Mouse (Mus musculus) kidney, postnatal 0 days (tissue): ENCODE measurements at regions not wholly inside any gene's neighbourhood (a gene's known extent, or its start where the extent isn't known, plus 50 kb on each side); places are given as distances from the start of the nearest gene placed in this dataset.

Experiments
- ATAC-seq: fragments of 200-750 bp; cut with Nextera tagmentation; replicated peaks from 2 replicates; pipeline ENCODE4 v1.8.0; 2017; ENCODE audit warnings: low read depth, moderate number of reproducible peaks, moderate TSS enrichment, moderate library complexity; ENCODE audit not compliant: low FRiP score
- DNase-seq: peaks from one replicate; pipeline ENCODE4 v3.0.0-alpha.2; 2016; ENCODE audit warnings: low spot score
- H3K27ac ChIP-seq: fragments of 300-500 bp; sonication (generic); 2 replicates; pipeline ENCODE4 v1.5.1; 2014; ENCODE audit warnings: mild to moderate bottlenecking
- H3K27me3 ChIP-seq: fragments of 300-500 bp; sonication (generic); 2 replicates; pipeline ENCODE4 v1.6.1; 2014; ENCODE audit warnings: low read length, mixed read lengths; ENCODE audit not compliant: insufficient read depth
- H3K36me3 ChIP-seq: fragments of 300-500 bp; sonication (generic); 2 replicates; pipeline ENCODE4 v1.6.1; 2014; ENCODE audit warnings: low read length, mixed read lengths; ENCODE audit not compliant: insufficient read depth
- H3K4me1 ChIP-seq: fragments of 300-500 bp; sonication (generic); replicated peaks from 2 replicates; pipeline ENCODE4 v1.6.1; 2014; ENCODE audit warnings: antibody characterized with exemption, low read length, mixed read lengths; ENCODE audit not compliant: insufficient read depth
- H3K4me2 ChIP-seq: fragments of 300-500 bp; sonication (generic); 2 replicates; pipeline ENCODE4 v1.6.1; 2014; ENCODE audit warnings: mild to moderate bottlenecking, low read length, moderate library complexity, mixed read lengths
- H3K4me3 ChIP-seq: fragments of 300-500 bp; sonication (generic); replicated peaks from 2 replicates; pipeline ENCODE4 v1.5.1; 2014; ENCODE audit warnings: low read depth, low read length
- H3K9ac ChIP-seq: fragments of 300-500 bp; sonication (generic); 2 replicates; pipeline ENCODE4 v1.6.1; 2014; ENCODE audit warnings: low read depth, low read length
- H3K9me3 ChIP-seq: fragments of 300-500 bp; sonication (generic); replicated peaks from 2 replicates; pipeline ENCODE4 v1.6.1; 2016; ENCODE audit warnings: low read length, inconsistent platforms, mixed read lengths
- CTCF ChIP-seq: IDR thresholded peaks from 2 replicates; pipeline ENCODE4 v1.5.1; 2016; ENCODE audit warnings: antibody characterized with exemption, low read depth, mild to moderate bottlenecking, moderate library complexity
- WGBS: fragments of 180-500 bp; shearing (Covaris S2); extraction: QIAGEN DNeasy Blood & Tissue Kit; methylation state at CpG from one replicate; pipeline ENCODE4 v1.1.7; 2014; 5-methylcytosine and 5-hydroxymethylcytosine counted together

DNA sequence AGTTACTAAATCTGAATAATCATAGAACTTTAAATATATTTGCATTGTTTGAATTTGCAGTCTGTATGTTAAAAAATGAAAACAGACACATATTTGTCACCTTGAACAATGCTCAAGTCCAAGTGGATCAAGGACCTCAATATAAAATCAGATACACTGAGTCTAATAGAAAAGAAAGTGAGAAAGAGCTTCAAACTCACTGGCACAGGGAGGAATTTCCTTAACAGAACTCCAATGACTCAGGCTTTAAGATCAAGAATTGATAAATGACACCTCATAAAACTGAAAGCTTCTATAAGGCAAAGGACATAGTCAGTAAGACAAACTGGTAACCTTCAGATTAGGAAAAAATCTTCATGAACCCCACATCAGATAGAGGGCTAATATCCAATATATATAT, 161.8 kb upstream of the Cdh9 start:
- Histone ChIP-seq H3K4me3 (no peak overlapping the region), H3K36me3 (no peaks in the 10 kb centered on the region), H3K9me3 (no peaks in the 10 kb centered on the region), H3K4me1 (no peaks in the 10 kb centered on the region), H3K27ac (no peak overlapping the region), H3K4me2 (no peak overlapping the region), H3K9ac (no peak overlapping the region), H3K27me3 (no peaks in the 10 kb centered on the region)
- no peak for DNase-seq
- TF ChIP-seq CTCF = no peak
- no peak for ATAC-seq

DNA sequence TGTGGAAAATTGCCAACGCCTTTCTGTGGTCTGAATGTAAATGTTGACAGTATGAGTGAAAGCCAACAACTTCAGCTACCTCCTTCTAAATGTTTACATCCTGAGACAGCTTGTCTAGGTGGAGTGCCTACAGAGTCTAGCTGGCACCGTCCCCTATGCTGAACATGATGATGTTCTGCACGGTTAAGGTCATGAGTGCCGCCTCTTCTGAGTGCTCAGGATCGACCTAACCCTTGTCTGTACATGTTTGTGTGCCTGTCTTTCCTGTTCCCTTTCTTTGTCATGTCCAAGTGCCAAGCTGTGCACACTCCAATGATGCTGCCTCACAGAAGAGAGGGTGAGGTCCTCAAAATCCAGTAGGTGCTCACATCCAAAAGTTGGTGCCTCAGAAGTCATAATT, 111.7 kb upstream of the Cdh9 start:
- no peak overlapping the region for H3K4me2 ChIP-seq
- no peak for DNase-seq
- no peaks in the 10 kb centered on the region for H3K36me3 ChIP-seq
- ATAC-seq = no peak
- WGBS = 76% methylated on average over 5 of the region's 5 CpGs
- H3K4me3 ChIP-seq = no peak overlapping the region
- no peak overlapping the region for H3K27ac ChIP-seq
- H3K27me3 ChIP-seq = no peaks in the 10 kb centered on the region
- no peaks in the 10 kb centered on the region for H3K4me1 ChIP-seq
- no peaks in the 10 kb centered on the region for H3K9me3 ChIP-seq
- no peak for TF ChIP-seq CTCF
- no peak overlapping the region for H3K9ac ChIP-seq

DNA sequence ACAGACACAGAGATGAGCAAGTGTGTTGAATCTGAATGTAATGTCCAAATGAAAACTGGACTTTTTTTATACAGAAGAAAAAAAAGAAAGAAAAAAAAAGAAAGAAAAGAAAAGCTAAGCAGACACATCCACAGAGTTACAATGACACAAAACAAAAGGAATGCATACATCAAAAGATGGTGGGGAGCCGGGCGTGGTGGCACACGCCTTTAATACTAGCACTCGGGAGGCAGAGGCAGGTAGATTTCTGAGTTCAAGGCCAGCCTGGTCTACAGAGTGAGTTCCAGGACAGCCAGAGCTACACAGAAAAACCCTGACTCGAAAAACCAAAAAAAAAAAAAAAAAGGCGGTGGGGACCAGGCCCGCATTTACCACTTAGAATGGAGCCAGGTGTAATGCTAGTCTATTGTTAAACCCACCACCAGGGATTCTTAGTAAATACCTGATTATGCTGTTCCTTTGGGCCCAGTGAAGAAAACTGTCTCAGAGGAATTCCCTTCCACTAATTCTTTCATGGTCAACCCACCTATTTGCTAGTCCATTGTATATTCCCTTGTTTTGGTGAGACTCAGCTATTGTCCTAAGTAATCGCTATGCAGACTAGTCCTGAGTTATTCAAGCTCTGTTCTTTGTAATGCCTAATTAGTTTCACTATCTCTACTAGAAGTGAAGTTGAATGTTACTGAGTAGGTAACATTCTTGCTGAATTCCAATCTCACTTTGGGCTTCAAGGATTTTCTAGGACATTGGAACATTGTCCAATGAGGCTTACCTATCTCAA, 99.0 kb upstream of the Cdh9 start:
- 89% methylated on average over 8 of the region's 8 CpGs for WGBS
- no peaks in the 10 kb centered on the region for H3K36me3 ChIP-seq
- H3K9me3 ChIP-seq = no peaks in the 10 kb centered on the region
- TF ChIP-seq CTCF = no peak
- H3K9ac ChIP-seq = no peak overlapping the region
- H3K4me2 ChIP-seq = no peak overlapping the region
- no peaks in the 10 kb centered on the region for H3K4me1 ChIP-seq
- H3K4me3 ChIP-seq = no peak overlapping the region
- no peak for ATAC-seq
- H3K27me3 ChIP-seq = no peaks in the 10 kb centered on the region
- no peak overlapping the region for H3K27ac ChIP-seq
- no peak for DNase-seq

DNA sequence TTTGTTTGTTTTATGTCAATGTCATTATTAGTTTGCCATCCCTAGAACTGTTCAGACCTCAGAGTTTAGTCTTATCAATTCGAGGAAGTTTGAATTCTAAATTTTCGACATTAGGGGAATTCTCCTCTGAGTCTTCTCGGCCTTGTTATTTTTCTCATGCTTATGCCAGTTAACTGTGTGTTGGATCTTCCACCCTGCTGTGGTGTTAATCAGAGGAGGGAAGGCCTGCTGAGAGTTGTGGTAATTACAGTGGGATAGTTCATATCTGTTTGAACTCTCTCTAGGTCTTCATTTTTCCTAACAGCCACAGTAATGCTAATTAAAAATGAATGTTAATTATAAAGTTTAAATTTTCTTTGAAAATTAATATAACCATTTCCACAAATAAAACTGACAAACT, 88.9 kb upstream of the Cdh9 start:
- H3K9me3 ChIP-seq = no peaks in the 10 kb centered on the region
- 50% methylated on average over 3 of the region's 3 CpGs for WGBS
- H3K27me3 ChIP-seq = no peaks in the 10 kb centered on the region
- ATAC-seq (no peak), DNase-seq (no peak)
- no peak overlapping the region for H3K9ac ChIP-seq
- no peaks in the 10 kb centered on the region for H3K4me1 ChIP-seq
- H3K4me3 ChIP-seq = no peak overlapping the region
- H3K36me3 ChIP-seq = no peaks in the 10 kb centered on the region
- no peak for TF ChIP-seq CTCF
- H3K27ac ChIP-seq = no peak overlapping the region
- no peak overlapping the region for H3K4me2 ChIP-seq

DNA sequence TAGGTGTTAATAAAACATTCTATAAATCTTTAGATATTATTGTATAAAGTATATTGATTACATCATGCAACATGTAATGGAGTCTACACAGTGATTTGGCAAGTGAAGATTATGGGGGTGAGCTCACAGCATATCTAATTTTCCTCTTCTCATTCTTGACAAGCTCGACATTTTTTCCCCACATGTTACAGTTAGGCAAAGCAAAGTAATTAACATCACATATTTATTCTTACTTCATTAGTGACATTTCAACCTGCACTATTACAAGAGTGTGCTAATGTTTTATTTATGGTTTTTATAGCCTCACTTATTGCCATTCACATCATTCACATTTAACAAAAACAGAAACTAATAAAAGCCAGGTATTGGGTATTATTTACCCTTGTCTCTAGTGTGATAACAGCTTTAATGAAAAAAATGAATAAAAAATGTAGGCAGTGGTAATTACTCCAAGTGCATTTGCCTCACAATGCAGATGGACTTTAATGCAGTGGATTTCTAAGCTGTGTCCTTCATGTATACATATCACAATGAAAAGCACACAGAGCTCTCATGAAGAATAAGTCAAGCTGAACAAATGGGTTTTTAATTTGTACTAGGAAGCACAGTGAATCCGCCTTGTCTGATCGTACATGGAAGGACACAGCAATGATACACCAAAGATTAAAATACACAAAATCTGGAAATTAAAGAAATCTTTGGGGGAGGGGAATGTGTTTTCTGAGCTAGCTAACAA, 75.5 kb upstream of the Cdh9 start:
- no peak for ATAC-seq
- 63% methylated on average over 3 of the region's 3 CpGs for WGBS
- no peak overlapping the region for H3K4me2 ChIP-seq
- no peak overlapping the region for H3K9ac ChIP-seq
- H3K27me3 ChIP-seq = no peaks in the 10 kb centered on the region
- no peaks in the 10 kb centered on the region for H3K36me3 ChIP-seq
- no peak for DNase-seq
- no peaks in the 10 kb centered on the region for H3K4me1 ChIP-seq
- no peak overlapping the region for H3K27ac ChIP-seq
- H3K4me3 ChIP-seq = no peak overlapping the region
- no peak for TF ChIP-seq CTCF
- H3K9me3 ChIP-seq = no peaks in the 10 kb centered on the region

DNA sequence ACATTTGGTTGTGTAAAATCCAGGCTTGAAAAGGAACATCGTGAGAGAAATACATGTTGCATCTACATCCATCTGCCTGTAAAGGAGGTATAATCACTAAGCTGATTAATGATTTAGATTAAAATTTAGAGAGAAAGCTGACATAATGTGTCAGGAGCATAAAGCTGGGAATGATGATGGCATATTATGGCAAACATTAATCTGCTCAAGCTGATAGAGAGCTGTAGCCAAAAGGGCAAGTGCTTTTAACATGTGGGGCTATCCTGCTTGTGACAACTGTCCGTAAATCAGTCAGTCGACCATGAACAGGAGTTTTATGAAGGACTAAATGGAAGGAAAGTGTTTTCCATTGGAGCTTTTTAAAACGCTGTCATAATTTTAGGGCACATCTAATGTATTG, 74.9 kb upstream of the Cdh9 start:
- no peak overlapping the region for H3K4me3 ChIP-seq
- no peak for TF ChIP-seq CTCF
- no peaks in the 10 kb centered on the region for H3K36me3 ChIP-seq
- no peaks in the 10 kb centered on the region for H3K4me1 ChIP-seq
- ATAC-seq (no peak), DNase-seq (no peak)
- WGBS = 69% methylated on average over 4 of the region's 4 CpGs
- H3K9me3 ChIP-seq = no peaks in the 10 kb centered on the region
- no peak overlapping the region for H3K4me2 ChIP-seq
- H3K27ac ChIP-seq = no peak overlapping the region
- no peak overlapping the region for H3K9ac ChIP-seq
- H3K27me3 ChIP-seq = no peaks in the 10 kb centered on the region
